Mouse (Mus musculus): ENCODE measurements at regions not wholly inside any gene's neighbourhood (a gene's known extent, or its start where the extent isn't known, plus 50 kb on each side); places are given as distances from the start of the nearest gene placed in this dataset.

DNA sequence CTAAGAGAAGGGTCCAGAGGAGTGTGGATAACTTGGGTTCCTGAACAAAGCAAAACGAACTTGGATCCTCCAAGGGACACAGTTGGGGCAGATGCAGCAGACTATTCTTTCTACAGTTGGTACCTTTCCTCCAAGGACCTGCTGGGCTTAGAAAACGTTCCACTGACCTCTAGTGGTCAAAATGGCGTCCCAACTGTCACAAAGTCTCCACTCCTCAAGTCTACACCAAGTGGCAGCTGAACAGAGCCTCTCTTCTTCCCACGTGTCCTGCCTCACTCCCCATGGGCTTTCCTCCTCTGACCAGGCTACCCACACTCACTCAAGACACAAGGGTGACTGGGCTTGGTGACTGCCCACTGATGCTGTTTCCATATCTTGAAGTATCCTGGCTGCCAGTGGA lies 67.1 kb upstream of the Parp11 start:
- DNase-seq (ENCODE audit: low read depth in 1 of 2, low spot score in 2 of 2): no peak

DNA sequence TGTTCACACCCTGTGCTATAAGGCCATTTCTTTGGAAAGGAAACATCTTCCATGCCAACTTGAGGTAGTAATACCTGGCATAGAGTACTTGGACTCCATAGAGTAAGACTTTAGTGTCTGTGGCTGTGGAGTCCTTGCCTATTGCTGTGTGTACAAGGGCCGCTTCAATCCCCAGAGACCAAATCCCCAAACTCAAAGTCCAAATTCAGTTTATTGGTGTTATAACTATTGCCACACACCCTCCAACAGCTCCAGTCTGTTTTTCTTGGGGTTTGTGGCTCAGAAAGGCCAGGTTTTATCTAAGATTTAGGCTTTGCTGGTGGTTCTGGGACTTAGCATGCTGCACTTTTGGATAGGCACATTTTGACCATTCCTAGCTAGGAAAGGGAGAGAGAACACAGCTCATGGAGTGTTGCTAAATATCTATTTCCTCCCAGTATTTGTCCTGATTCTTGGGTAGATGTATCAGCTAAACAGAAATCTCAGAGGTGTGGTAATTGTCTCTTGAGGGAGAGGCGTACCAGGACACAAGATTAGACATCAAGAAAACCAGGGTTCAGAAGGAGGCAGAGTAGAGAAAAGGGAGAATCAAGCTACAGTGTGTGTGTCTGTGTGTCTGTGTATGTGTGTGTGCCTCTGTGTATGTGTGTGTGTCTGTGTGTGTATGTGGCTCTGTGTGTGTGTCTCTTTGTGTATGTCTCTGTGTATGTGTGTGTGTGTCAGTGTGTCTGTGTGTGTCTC lies 65.3 kb upstream of the Parp11 start:
- DNase-seq (ENCODE audit: low read depth in 1 of 2, low spot score in 2 of 2): no peak

DNA sequence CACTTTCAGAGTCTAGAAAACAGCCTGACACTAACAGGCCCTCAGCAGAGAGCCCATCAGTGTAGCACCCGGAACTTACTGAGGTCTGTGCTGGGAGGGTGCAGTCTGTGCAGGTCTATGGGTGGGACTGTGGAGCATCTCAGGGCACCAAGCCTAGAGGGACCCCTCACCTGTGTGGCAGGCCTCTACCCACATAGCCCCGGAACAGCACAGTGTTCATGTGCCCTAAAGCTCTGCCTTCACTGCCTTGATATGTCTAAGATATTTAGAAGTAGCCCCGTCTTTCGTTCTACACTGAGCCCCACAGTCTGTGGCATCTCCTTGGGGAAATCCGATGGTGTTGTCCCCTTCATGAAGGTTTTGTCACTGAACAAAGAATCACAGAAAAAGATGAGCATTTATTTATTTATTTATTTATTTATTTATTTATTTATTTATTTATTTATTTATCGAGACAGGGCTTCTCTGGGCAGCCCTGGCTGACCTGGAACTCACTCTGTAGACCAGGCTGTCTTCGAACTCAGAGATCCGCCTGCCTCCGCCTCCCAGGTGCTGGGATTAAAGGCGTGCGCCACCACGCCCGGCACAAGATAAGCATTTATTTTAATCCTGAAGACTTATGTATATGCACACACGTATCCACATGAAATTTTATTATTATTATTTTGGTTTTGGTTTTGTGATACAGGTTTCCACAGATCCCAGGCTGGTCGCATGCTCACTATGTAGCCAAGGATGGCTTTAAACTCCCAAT lies 55.2 kb upstream of the Parp11 start:
- DNase-seq (ENCODE audit: low read depth in 1 of 2, low spot score in 2 of 2): no peak

DNA sequence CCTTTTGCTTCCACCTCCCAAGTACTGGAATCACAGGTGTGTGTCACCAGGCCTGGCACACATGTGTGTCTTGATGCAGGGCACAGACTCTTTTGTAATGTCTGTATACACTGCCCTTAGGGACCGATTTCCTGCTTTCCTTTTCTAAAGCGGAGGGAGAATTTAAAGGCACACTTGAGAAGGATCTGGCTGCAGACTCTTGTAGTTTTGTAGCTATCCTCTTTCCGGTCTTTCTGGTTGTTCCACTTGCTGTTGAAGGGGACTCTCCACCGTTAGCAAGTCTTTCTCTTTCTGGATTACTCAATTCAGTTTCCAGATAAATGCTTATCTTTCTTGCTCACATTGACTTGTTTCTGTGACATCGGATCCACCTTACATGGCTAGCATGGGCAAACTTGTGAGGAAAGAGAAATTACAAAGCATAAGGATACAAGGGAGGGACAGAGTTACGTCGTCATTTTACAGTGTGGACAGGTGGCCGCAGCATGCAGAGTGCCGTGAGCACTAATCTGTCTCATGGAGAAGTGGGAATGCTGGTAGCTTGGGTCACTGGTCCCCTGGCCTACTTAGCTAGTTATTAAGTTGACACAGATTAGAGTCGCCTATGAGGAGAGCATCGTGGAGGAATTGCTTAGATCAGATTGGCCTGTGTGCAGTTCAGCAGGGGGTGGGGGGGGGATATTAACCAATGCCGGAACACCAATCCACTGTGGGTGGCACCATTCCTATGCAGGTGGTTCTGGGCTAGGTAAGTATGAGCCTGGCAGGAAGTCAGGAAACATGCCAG lies 54.4 kb upstream of the Parp11 start:
- DNase-seq (ENCODE audit: low read depth in 1 of 2, low spot score in 2 of 2): no peak

DNA sequence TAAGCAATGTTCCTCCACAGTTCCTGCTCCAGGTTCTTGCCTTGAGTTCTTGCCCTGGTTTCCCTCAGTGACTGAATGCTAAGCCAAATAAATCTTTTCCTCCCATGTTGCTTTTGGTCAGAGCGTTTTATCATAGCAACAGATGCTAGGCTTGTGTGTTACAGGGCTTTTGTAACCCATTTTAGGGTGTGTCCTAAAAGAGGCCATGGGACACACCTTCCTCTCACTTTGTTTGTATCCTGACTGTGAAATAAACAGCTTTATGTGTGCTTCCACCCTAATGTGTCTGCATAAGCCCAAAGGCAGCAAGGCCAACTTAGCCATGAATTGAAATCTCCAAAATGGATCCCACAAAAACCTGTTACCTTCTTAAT lies 53.9 kb upstream of the Parp11 start:
- DNase-seq (ENCODE audit: low read depth in 1 of 2, low spot score in 2 of 2): no peak

DNA sequence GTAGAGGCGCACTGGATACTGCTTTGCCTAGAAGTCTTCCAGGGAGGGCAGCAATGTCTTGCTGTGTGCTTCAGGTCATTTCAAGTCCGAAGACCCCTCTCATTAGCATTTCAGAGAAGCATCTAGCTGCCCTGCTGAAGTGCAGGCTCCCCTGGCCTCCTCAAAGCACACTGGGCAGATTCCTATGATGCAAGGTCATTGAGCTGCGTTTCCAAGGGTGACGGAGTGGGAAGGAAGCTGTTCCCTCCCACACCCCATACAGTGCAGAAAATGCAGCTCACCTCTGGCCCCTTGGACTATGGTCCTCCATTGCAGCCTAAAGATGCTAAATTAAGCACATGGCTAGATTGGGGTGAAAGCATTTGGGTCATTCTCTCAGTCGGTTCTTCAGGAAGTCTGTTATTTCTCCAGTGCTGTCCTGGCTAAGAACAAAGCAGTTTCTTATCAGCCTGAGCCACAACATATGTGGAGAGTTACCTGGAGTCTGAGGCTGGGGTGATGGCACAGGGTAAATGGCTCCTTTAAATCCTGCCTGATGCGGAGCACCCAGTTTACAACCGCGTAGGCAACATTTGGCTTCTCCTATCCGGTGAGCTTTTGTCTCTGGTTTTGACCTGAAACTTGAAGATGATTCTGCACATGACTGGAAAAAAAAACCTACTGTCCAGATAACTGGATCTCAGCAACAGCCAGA lies 52.6 kb upstream of the Parp11 start:
- DNase-seq (ENCODE audit: low read depth in 1 of 2, low spot score in 2 of 2): no peak
